In the genomic region with DNA sequence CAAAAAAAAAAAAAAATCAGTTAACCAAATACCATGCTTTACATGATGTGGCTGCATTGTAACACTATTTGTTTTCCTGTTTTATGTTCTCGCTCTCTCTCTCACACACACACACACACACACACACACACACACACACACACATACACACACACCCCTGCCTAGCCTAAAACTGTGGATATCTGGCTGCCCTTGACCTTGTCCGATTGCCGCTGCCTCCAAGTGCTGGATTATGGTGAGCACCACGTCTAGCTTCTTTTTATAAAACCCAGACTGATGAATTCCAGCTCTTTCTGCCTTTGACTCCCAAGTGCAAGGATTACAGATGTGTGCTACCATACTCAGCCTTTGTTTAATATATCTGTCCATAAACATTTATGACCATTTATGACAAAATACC, we compare ENCODE assay signal across 8 mouse cellular contexts. TPM values are rescaled to one million over a fixed set of nuclear protein-coding genes. Genes with fewer than 3 reads are reported as not detected.
A peak's percentile ranks its signal among the peaks of the same experiment; 100 is the strongest.
DNase-seq lines count a peak whose midpoint lies in the region; ATAC-seq and TF ChIP-seq lines count a peak whose summit lies in the region.

No protein-coding gene starts in this region.

- peaks cover 45% of the 10 kb centered on the region for H3K4me1 ChIP-seq in heart, embryonic 13.5 days
- H3K4me1 ChIP-seq in E14TG2a.4 (replicated peaks; ENCODE audit: low read depth, low read length) = peaks cover 67% of the 10 kb centered on the region
- peaks cover 24% of the 10 kb centered on the region for H3K4me1 ChIP-seq in embryonic facial prominence, embryonic 15.5 days
- H3K4me1 ChIP-seq in liver, embryonic 12.5 days = peaks cover 58% of the 10 kb centered on the region

- H3K9me3 ChIP-seq in heart, embryonic 13.5 days = no peaks in the 10 kb centered on the region
- H3K9me3 ChIP-seq in E14TG2a.4 (ENCODE audit: low read length) = no peaks in the 10 kb centered on the region
- H3K9me3 ChIP-seq in embryonic facial prominence, embryonic 15.5 days (replicated peaks) = no peaks in the 10 kb centered on the region
- H3K9me3 ChIP-seq in liver, embryonic 12.5 days (replicated peaks) = no peaks in the 10 kb centered on the region

- H3K27ac ChIP-seq in heart, embryonic 13.5 days (replicated peaks) = peak overlapping the region; percentile 29; the same call in 1 of the 2 replicates
- H3K27ac ChIP-seq in embryonic facial prominence, embryonic 15.5 days (replicated peaks) = no peak overlapping the region
- no peak overlapping the region for H3K27ac ChIP-seq in liver, embryonic 12.5 days

- H3K4me3 ChIP-seq in heart, embryonic 13.5 days = peak overlapping the region; percentile 98
- H3K4me3 ChIP-seq in E14TG2a.4 (replicated peaks; ENCODE audit: low read length) = peak overlapping the region; percentile 99
- 0 out of 2 replicates have a peak overlapping the region, but pooled peaks have one; percentile 92 for H3K4me3 ChIP-seq in embryonic facial prominence, embryonic 15.5 days (replicated peaks)
- no peak overlapping the region for H3K4me3 ChIP-seq in liver, embryonic 12.5 days

- H3K9ac ChIP-seq in heart, embryonic 13.5 days = peak overlapping the region; percentile 96
- H3K9ac ChIP-seq in embryonic facial prominence, embryonic 15.5 days = no peak overlapping the region
- no peak overlapping the region for H3K9ac ChIP-seq in liver, embryonic 12.5 days

- H3K4me2 ChIP-seq in heart, embryonic 13.5 days = peak overlapping the region; percentile 89
- H3K4me2 ChIP-seq in embryonic facial prominence, embryonic 15.5 days (replicated peaks) = no peak overlapping the region
- peak overlapping the region; percentile 91 for H3K4me2 ChIP-seq in liver, embryonic 12.5 days

- no peaks in the 10 kb centered on the region for H3K27me3 ChIP-seq in heart, embryonic 13.5 days (replicated peaks)
- no peaks in the 10 kb centered on the region for H3K27me3 ChIP-seq in E14TG2a.4 (ENCODE audit: insufficient read depth, low read length)
- H3K27me3 ChIP-seq in embryonic facial prominence, embryonic 15.5 days = no peaks in the 10 kb centered on the region
- H3K27me3 ChIP-seq in liver, embryonic 12.5 days (replicated peaks) = no peaks in the 10 kb centered on the region

- DNase-seq in heart, postnatal 10 days = no peak
- DNase-seq in Muller cell, postnatal 12 days (ENCODE audit: inconsistent ontology term) = no peak
- DNase-seq in lung, postnatal 36 days = no peak

- ATAC-seq in heart, embryonic 13.5 days (ENCODE audit: extremely low read depth, insufficient number of reproducible peaks, low FRiP score, low TSS enrichment) = no peak
- ATAC-seq in embryonic facial prominence, embryonic 15.5 days (ENCODE audit: insufficient number of reproducible peaks, low FRiP score, low TSS enrichment, low read depth) = no peak
- ATAC-seq in liver, embryonic 12.5 days = no peak
- no peak for ATAC-seq in CD4-positive, CD25-positive, alpha-beta regulatory T cell, adult 4 months

- H3K36me3 ChIP-seq in heart, embryonic 13.5 days = peaks cover 10% of the 10 kb centered on the region; the same call in 1 of the 2 replicates
- H3K36me3 ChIP-seq in E14TG2a.4 (ENCODE audit: insufficient read depth, low read length) = peaks cover 20% of the 10 kb centered on the region
- H3K36me3 ChIP-seq in embryonic facial prominence, embryonic 15.5 days = 0 out of 2 replicates have a peak, but pooled peaks cover 4% of the 10 kb centered on the region
- peaks cover 12% of the 10 kb centered on the region for H3K36me3 ChIP-seq in liver, embryonic 12.5 days

- WGBS in heart, embryonic 13.5 days = 71% methylated on average over 4 of the region's 4 CpGs
- 80% methylated on average over 4 of the region's 4 CpGs for WGBS in embryonic facial prominence, embryonic 15.5 days
- 91% methylated on average over 4 of the region's 4 CpGs for WGBS in liver, embryonic 12.5 days (ENCODE audit: insufficient replicate concordance)

- intact Hi-C loops in heart, postnatal 10 days (cut with DNase I) = no loop called here

- no peak for TF ChIP-seq CTCF in E14TG2a.4 (conservative IDR thresholded peaks at IDR 0.05; ENCODE audit: low read length)

RNA-seq across cellular contexts. Expression of a gene that starts 1.6 kb away (rescaled TPM):
- polyA plus RNA-seq in heart, embryonic 13.5 days (2015; fragmentation: Nextera tagmentation; extraction: Ambion mirVana) = 67.0 and 67.3 TPM in 2 replicates
- 10 to 100 TPM; 53.7 to 63.9 TPM for total RNA-seq in heart, postnatal 10 days (2021)
- polyA plus RNA-seq in embryonic facial prominence, embryonic 15.5 days (2015; fragmentation: Nextera tagmentation; extraction: Ambion mirVana) = 74.6 and 75.5 TPM in 2 replicates
- polyA plus RNA-seq in liver, embryonic 12.5 days (2016; fragmentation: Nextera tagmentation; extraction: Ambion mirVana) = 22.5 and 24.4 TPM in 2 replicates
- polyA plus RNA-seq in CD4-positive, CD25-positive, alpha-beta regulatory T cell, adult 4 months (2017; shearing (Covaris generic)) = 10 to 100 TPM; 27.1 to 30.3 TPM

RNA-seq across cellular contexts. Expression of a gene that starts 2.5 kb away (rescaled TPM):
- polyA plus RNA-seq in heart, embryonic 13.5 days (2015; fragmentation: Nextera tagmentation; extraction: Ambion mirVana) = 172 and 191 TPM in 2 replicates
- total RNA-seq in heart, postnatal 10 days (2021) = 100 to 1,000 TPM; 199 to 207 TPM
- polyA plus RNA-seq in embryonic facial prominence, embryonic 15.5 days (2015; fragmentation: Nextera tagmentation; extraction: Ambion mirVana) = 242 and 256 TPM in 2 replicates
- polyA plus RNA-seq in liver, embryonic 12.5 days (2016; fragmentation: Nextera tagmentation; extraction: Ambion mirVana) = 109 and 122 TPM in 2 replicates
- polyA plus RNA-seq in CD4-positive, CD25-positive, alpha-beta regulatory T cell, adult 4 months (2017; shearing (Covaris generic)) = 100 to 1,000 TPM; 426 to 510 TPM

RNA-seq across cellular contexts. Expression of a gene that starts 42.8 kb away (rescaled TPM):
- 18.1 and 20.2 TPM in 2 replicates for polyA plus RNA-seq in heart, embryonic 13.5 days (2015; fragmentation: Nextera tagmentation; extraction: Ambion mirVana)
- 1 to 10 TPM; 6.1 to 7.1 TPM for total RNA-seq in heart, postnatal 10 days (2021)
- polyA plus RNA-seq in embryonic facial prominence, embryonic 15.5 days (2015; fragmentation: Nextera tagmentation; extraction: Ambion mirVana) = 32.0 and 33.9 TPM in 2 replicates
- polyA plus RNA-seq in liver, embryonic 12.5 days (2016; fragmentation: Nextera tagmentation; extraction: Ambion mirVana) = 12.9 and 15.1 TPM in 2 replicates
- 100 to 1,000 TPM; 185 to 348 TPM for polyA plus RNA-seq in CD4-positive, CD25-positive, alpha-beta regulatory T cell, adult 4 months (2017; shearing (Covaris generic))
